Mouse (Mus musculus): ENCODE results near the gene Asb18.

GRCm38 (mm10) chr1:89913611-89914010 lies 100.9 kb downstream of the Asb18 start:
- TF ChIP-seq EP300 (IDR thresholded peaks at IDR 0.05; ENCODE audit: insufficient read depth, low read depth, low read length): no peak
- TF ChIP-seq POLR2A (IDR thresholded peaks at IDR 0.05; ENCODE audit: insufficient read depth, low read depth, low read length): no peak

All from heart, adult 2 months (tissue).